Mouse (Mus musculus) T-helper 1 cell (primary cell): ENCODE measurements around the gene Phgdh.

Experiments
- in situ Hi-C: fragments of 300-600 bp; cut with MboI, MseI; formaldehyde crosslinking; loops from one replicate; pipeline ENCODE4 v1.15.1; 2025; ENCODE audit warnings: high pct_unique_total_duplicates

Gene Phgdh

GRCm38 (mm10) chr3:98348106-98348505 is 8.3 kb upstream of the Phgdh start:
- in situ Hi-C loops = no loop called here

- in situ Hi-C loops = no loop called here
These were observed 3.4 kb upstream of the Phgdh start for GRCm38 (mm10) chr3:98343235-98343634.

GRCm38 (mm10) chr3:98340818-98341594 is 1.2 kb upstream of the Phgdh start:
- in situ Hi-C loops = no loop called here

- in situ Hi-C loops = no loop called here
These were observed 589 bp downstream of the Phgdh start for GRCm38 (mm10) chr3:98339097-98339705.

- in situ Hi-C loops = no loop called here
These were observed 1.2 kb downstream of the Phgdh start for GRCm38 (mm10) chr3:98338584-98339041.

GRCm38 (mm10) chr3:98336661-98337654 is 2.8 kb downstream of the Phgdh start:
- in situ Hi-C loops = no loop called here

- in situ Hi-C loops = no loop called here
These were observed 3.9 kb downstream of the Phgdh start for GRCm38 (mm10) chr3:98335886-98336285.

GRCm38 (mm10) chr3:98335331-98335730 is 4.5 kb downstream of the Phgdh start:
- in situ Hi-C loops = no loop called here

- in situ Hi-C loops = no loop called here
These were observed 5.8 kb downstream of the Phgdh start for GRCm38 (mm10) chr3:98334010-98334409.

GRCm38 (mm10) chr3:98324235-98324634 is 15.6 kb downstream of the Phgdh start:
- in situ Hi-C loops = no loop called here

- in situ Hi-C loops = no loop called here
These were observed 17.6 kb downstream of the Phgdh start for GRCm38 (mm10) chr3:98322209-98322608.

GRCm38 (mm10) chr3:98319190-98319589 is 20.6 kb downstream of the Phgdh start:
- in situ Hi-C loops = loop anchor here (5.0 to 10.0 kb wide), 3 partner anchors 144 to 1836 kb away; no protein-coding TSS in a partner anchor

GRCm38 (mm10) chr3:98317143-98317542 is 22.6 kb downstream of the Phgdh start:
- in situ Hi-C loops = loop anchor here (5.0 to 10.0 kb wide), 3 partner anchors 142 to 1838 kb away; no protein-coding TSS in a partner anchor

GRCm38 (mm10) chr3:98315181-98315580 is 24.6 kb downstream of the Phgdh start:
- in situ Hi-C loops = loop anchor here (5.0 to 10.0 kb wide), 3 partner anchors 140 to 1840 kb away; no protein-coding TSS in a partner anchor

GRCm38 (mm10) chr3:98313294-98314155 is 26.3 kb downstream of the Phgdh start:
- in situ Hi-C loops = loop anchor here (5.0 to 10.0 kb wide), 3 partner anchors 86 to 1841 kb away; no protein-coding TSS in a partner anchor

GRCm38 (mm10) chr3:98312867-98313266 is 26.9 kb downstream of the Phgdh start:
- in situ Hi-C loops = loop anchor here (5.0 to 10.0 kb wide), 3 partner anchors 86 to 1842 kb away; no protein-coding TSS in a partner anchor

- in situ Hi-C loops = loop anchor here (5.0 to 10.0 kb wide), 3 partner anchors 83 to 1844 kb away; no protein-coding TSS in a partner anchor
These were observed 29.3 kb downstream of the Phgdh start for GRCm38 (mm10) chr3:98310456-98310855.

GRCm38 (mm10) chr3:98308606-98309005 is 31.2 kb downstream of the Phgdh start:
- in situ Hi-C loops = no loop called here

- in situ Hi-C loops = no loop called here
These were observed 38.0 kb downstream of the Phgdh start for GRCm38 (mm10) chr3:98301761-98302160.

- in situ Hi-C loops = no loop called here
These were observed 39.5 kb downstream of the Phgdh start for GRCm38 (mm10) chr3:98300266-98300665.
